Mouse (Mus musculus): Measurements from ENCODE around the gene Gpr84. TPM values are rescaled to one million over a fixed set of nuclear protein-coding genes. Genes with fewer than 3 reads are reported as not detected.

The Gpr84 gene
- polyA plus RNA-seq, 1 experiment from 2014 or later = 0.30 TPM

DNA sequence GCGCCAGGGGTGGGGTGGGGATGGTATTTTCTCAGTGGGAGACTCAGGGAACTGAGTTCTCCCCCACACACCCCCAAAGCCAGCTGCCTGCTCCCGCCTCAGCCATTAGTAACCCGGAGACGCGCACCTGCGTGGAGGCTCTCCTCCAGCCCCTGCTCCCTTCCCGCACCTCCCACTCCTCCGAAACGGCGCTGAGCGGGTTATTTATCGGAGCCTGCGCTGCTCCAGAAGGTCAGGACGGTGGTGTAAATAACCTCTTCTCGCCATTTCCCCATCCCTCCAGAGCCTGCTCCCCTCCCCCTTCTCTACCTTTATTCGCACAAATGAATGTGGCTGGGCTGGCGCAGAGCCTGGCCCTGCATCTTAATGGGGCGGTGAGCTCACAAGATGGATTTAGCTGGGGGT is 10.3 kb downstream of the Gpr84 start:
- no peak for ATAC-seq (ENCODE audit: low FRiP score, low TSS enrichment)

DNA sequence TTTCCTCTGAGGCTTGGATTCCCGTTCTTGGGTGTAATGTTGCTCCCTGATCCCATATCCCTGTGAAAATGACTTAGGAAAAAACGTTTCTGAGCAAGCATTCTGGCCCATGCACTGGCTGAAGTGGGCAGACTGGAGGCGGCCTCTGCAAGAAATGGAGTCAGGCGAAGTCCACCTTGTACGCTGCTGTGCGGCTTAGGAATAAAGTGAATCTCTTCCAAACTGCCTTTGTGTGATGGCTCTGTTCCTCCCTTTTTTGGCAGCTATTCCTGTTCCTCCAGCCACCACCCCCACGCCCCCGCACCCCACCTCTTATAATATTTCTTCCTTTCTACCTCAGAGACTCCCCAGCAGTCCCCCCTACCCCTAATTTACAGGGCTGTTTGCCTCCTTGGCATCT is 10.8 kb downstream of the Gpr84 start:
- ATAC-seq (ENCODE audit: low FRiP score, low TSS enrichment) (no peak), DNase-seq (ENCODE audit: low spot score) (no peak)
- no peak overlapping the region for H3K4me3 ChIP-seq (ENCODE audit: low read depth, low read length)
- no peak overlapping the region for H3K9ac ChIP-seq (ENCODE audit: low read length)
- no peak overlapping the region; the same call in 1 of the 2 replicates for H3K27ac ChIP-seq (replicated peaks)
- WGBS = 42% methylated on average over 8 of the region's 8 CpGs
- H3K4me2 ChIP-seq (replicated peaks; ENCODE audit: low read depth) = no peak overlapping the region; the same call in 1 of the 2 replicates
- H3K4me1 ChIP-seq (replicated peaks; ENCODE audit: control insufficient read depth, insufficient read depth) = peaks cover 10% of the 10 kb centered on the region
- no peaks in the 10 kb centered on the region for H3K9me3 ChIP-seq (ENCODE audit: control insufficient read depth, low read length)
- TF ChIP-seq EP300 (optimal IDR thresholded peaks at IDR 0.05) (no peak), CTCF (IDR thresholded peaks at IDR 0.05; ENCODE audit: low read depth) (no peak)
- peaks cover 5% of the 10 kb centered on the region for H3K36me3 ChIP-seq (ENCODE audit: control insufficient read depth, insufficient read depth, low read length)
- no peaks in the 10 kb centered on the region for H3K27me3 ChIP-seq (ENCODE audit: control insufficient read depth, insufficient read depth, low read length)

More for the DNA sequence above, 10.3 kb downstream of the Gpr84 start:
- peak overlapping the region; percentile 23 for H3K4me2 ChIP-seq (replicated peaks; ENCODE audit: low read depth)
- no peaks in the 10 kb centered on the region for H3K27me3 ChIP-seq (ENCODE audit: control insufficient read depth, insufficient read depth, low read length)
- TF ChIP-seq CTCF (IDR thresholded peaks at IDR 0.05; ENCODE audit: low read depth) = no peak
- no peak for TF ChIP-seq EP300 (optimal IDR thresholded peaks at IDR 0.05)
- no peak for DNase-seq (ENCODE audit: low spot score)
- WGBS = 30% methylated on average over 18 of the region's 18 CpGs
- H3K4me1 ChIP-seq (replicated peaks; ENCODE audit: control insufficient read depth, insufficient read depth) = peaks cover 10% of the 10 kb centered on the region
- peaks cover 5% of the 10 kb centered on the region for H3K36me3 ChIP-seq (ENCODE audit: control insufficient read depth, insufficient read depth, low read length)
- no peak overlapping the region for H3K9ac ChIP-seq (ENCODE audit: low read length)
- H3K9me3 ChIP-seq (ENCODE audit: control insufficient read depth, low read length) = no peaks in the 10 kb centered on the region
- no peak overlapping the region for H3K4me3 ChIP-seq (ENCODE audit: low read depth, low read length)
- H3K27ac ChIP-seq (replicated peaks) = 0 out of 2 replicates have a peak overlapping the region, but pooled peaks have one; percentile 20

DNA sequence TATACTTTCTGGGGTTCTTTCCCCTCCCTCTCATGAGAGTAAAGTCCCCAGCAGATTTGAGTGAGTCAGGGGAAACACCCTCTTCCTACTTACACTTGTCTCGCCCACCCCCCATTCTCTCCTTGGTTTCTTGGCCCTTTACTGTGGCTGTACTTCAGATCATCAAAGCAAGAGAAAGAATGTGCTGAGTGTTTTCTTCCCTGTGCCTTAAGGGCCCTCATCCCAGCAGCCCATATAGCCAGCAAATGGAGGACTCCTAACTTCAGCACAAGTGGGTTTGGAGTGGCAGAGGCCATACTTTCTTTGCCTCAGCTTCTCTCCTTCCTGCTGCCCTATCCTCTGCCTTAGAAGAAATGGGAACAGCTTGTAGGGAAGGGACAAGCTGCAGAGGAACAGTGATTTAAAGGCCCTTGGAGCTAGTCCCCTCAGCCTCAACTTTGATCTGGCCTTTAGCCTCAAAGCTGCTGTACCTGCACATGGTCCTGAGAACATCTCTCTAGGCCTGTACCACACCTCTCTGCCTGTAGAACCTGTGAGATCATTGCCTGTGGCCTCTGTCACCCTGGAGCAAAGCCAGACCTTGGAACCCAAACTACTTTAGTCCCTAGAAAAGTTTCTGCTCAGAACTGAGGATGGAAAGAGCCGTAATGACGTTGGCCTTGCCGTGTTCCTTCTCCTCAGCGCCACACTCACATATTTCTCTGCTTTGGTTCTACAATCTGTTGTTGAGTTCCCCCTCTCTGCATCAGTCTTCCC is 11.4 kb downstream of the Gpr84 start:
- Histone ChIP-seq H3K9me3 (ENCODE audit: control insufficient read depth, low read length) (no peaks in the 10 kb centered on the region), H3K9ac (ENCODE audit: low read length) (no peak overlapping the region), H3K4me3 (ENCODE audit: low read depth, low read length) (no peak overlapping the region), H3K27ac (replicated peaks) (no peak overlapping the region; the same call in 1 of the 2 replicates), H3K27me3 (ENCODE audit: control insufficient read depth, insufficient read depth, low read length) (no peaks in the 10 kb centered on the region), H3K36me3 (ENCODE audit: control insufficient read depth, insufficient read depth, low read length) (peaks cover 5% of the 10 kb centered on the region), H3K4me2 (replicated peaks; ENCODE audit: low read depth) (no peak overlapping the region), H3K4me1 (replicated peaks; ENCODE audit: control insufficient read depth, insufficient read depth) (peaks cover 10% of the 10 kb centered on the region)
- DNase-seq (ENCODE audit: low spot score) (no peak), ATAC-seq (ENCODE audit: low FRiP score, low TSS enrichment) (no peak)
- WGBS = 69% methylated on average over 5 of the region's 5 CpGs
- TF ChIP-seq EP300 (optimal IDR thresholded peaks at IDR 0.05) (no peak), CTCF (IDR thresholded peaks at IDR 0.05; ENCODE audit: low read depth) (no peak)

DNA sequence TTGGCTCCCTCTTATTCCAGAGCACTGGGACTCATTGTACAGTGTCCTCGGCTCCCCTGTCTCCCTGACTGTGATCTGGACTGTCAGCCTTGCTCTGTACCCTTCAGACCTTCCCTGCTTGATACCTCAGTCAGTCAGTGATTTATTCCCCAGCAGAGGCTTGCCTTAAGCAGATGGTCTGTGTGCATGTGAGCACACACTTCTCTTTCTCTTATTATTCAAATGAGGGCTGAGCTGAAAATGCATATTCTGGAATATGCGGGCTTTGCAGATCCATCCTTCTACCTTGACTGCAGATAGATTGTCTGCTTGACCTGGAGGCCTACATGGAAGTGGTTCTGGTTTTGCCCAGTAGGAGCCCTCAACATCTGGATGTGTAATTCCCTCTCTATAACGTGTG is 12.4 kb downstream of the Gpr84 start:
- H3K27me3 ChIP-seq (ENCODE audit: control insufficient read depth, insufficient read depth, low read length) = no peaks in the 10 kb centered on the region
- no peak overlapping the region for H3K9ac ChIP-seq (ENCODE audit: low read length)
- no peak overlapping the region for H3K4me2 ChIP-seq (replicated peaks; ENCODE audit: low read depth)
- DNase-seq (ENCODE audit: low spot score) (no peak), ATAC-seq (ENCODE audit: low FRiP score, low TSS enrichment) (no peak)
- peaks cover 9% of the 10 kb centered on the region for H3K36me3 ChIP-seq (ENCODE audit: control insufficient read depth, insufficient read depth, low read length)
- H3K4me1 ChIP-seq (replicated peaks; ENCODE audit: control insufficient read depth, insufficient read depth) = peaks cover 3% of the 10 kb centered on the region
- H3K4me3 ChIP-seq (ENCODE audit: low read depth, low read length) = no peak overlapping the region
- TF ChIP-seq EP300 (optimal IDR thresholded peaks at IDR 0.05) = no peak
- 78% methylated on average over 3 of the region's 3 CpGs for WGBS
- H3K9me3 ChIP-seq (ENCODE audit: control insufficient read depth, low read length) = no peaks in the 10 kb centered on the region
- H3K27ac ChIP-seq (replicated peaks) = no peak overlapping the region

DNA sequence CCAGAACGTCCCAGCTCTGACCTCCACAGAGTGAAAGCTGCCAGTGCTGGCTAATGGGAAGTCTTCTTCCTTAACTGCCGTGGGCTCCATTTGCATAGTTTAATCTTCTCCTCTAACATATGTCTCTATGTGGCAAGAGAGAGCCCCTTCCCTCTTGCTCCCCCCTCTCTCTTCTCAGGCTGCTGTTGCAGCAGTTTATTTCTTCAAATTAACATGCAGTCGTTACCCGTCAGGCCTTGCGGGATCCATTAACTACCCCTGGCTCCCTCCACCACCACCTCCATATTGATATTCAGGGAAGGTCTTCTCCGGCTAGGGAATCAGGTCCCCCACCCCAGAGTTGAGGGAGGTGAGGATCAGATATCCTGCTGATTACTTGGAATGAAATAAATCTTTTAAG is 13.1 kb downstream of the Gpr84 start:
- ATAC-seq (ENCODE audit: low FRiP score, low TSS enrichment) (no peak), DNase-seq (ENCODE audit: low spot score) (no peak)
- Histone ChIP-seq H3K9me3 (ENCODE audit: control insufficient read depth, low read length) (no peaks in the 10 kb centered on the region), H3K4me1 (replicated peaks; ENCODE audit: control insufficient read depth, insufficient read depth) (peaks cover 3% of the 10 kb centered on the region), H3K9ac (ENCODE audit: low read length) (no peak overlapping the region), H3K36me3 (ENCODE audit: control insufficient read depth, insufficient read depth, low read length) (peaks cover 9% of the 10 kb centered on the region), H3K27ac (replicated peaks) (no peak overlapping the region), H3K4me2 (replicated peaks; ENCODE audit: low read depth) (no peak overlapping the region), H3K4me3 (ENCODE audit: low read depth, low read length) (no peak overlapping the region), H3K27me3 (ENCODE audit: control insufficient read depth, insufficient read depth, low read length) (no peaks in the 10 kb centered on the region)
- 79% methylated on average over 6 of the region's 6 CpGs for WGBS
- TF ChIP-seq EP300 (optimal IDR thresholded peaks at IDR 0.05) (no peak), CTCF (IDR thresholded peaks at IDR 0.05; ENCODE audit: low read depth) (no peak)

GRCm38 (mm10) chr15:103295851-103296250 is 14.6 kb downstream of the Gpr84 start:
- DNase-seq (ENCODE audit: low spot score) (no peak), ATAC-seq (ENCODE audit: low FRiP score, low TSS enrichment) (no peak)
- Histone ChIP-seq H3K4me3 (ENCODE audit: low read depth, low read length) (no peak overlapping the region), H3K9me3 (ENCODE audit: control insufficient read depth, low read length) (no peaks in the 10 kb centered on the region), H3K27me3 (ENCODE audit: control insufficient read depth, insufficient read depth, low read length) (no peaks in the 10 kb centered on the region), H3K27ac (replicated peaks) (no peak overlapping the region), H3K4me1 (replicated peaks; ENCODE audit: control insufficient read depth, insufficient read depth) (peaks cover 3% of the 10 kb centered on the region; the same call in 1 of the 2 replicates), H3K9ac (ENCODE audit: low read length) (no peak overlapping the region), H3K4me2 (replicated peaks; ENCODE audit: low read depth) (no peak overlapping the region), H3K36me3 (ENCODE audit: control insufficient read depth, insufficient read depth, low read length) (peaks cover 9% of the 10 kb centered on the region)
- TF ChIP-seq CTCF (IDR thresholded peaks at IDR 0.05; ENCODE audit: low read depth) (no peak), EP300 (optimal IDR thresholded peaks at IDR 0.05) (no peak)
- 27% methylated on average over 5 of the region's 5 CpGs for whole genome bisulfite sequencing

Measured in stomach, postnatal 0 days (tissue).